Mouse (Mus musculus): ENCODE measurements around the gene Olfr837.
"Not testable (repeated sequence)": the region's sequence is repeated elsewhere in the genome, so short reads cannot be mapped to it uniquely, and the experiment has no call there.

Gene Olfr837

GRCm38 (mm10) chr9:19136017-19136416, at the start of gene Olfr837:
TSS of gene Olfr837 (plus strand) at chr9:19136317.
- no peak for DNase-seq (ENCODE audit: low spot score)

- DNase-seq (ENCODE audit: low spot score), result not testable (repeated sequence)
Observed at GRCm38 (mm10) chr9:19092889-19093753, 43.0 kb upstream of the Olfr837 start.

DNA sequence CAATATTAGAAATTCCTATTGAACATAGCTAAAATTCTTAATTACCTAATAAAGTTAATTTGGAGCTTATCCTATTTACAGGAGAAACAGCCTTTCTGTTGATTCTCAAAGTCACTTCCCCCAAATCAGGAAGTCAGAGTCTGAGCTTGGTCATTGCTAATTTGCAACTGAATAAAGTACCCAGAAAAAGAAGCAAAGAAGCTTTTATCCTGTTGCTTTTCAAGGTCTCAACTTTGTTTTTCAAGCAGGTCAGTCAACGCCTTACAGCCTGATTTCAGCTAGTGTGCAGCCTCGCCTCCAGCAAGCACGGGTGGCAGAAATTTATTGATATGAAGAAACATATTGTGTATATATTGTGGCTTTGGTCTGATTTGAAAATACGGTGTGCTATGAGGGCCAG, 38.8 kb upstream of the Olfr837 start:
- no peak for DNase-seq (ENCODE audit: low spot score)

- DNase-seq (ENCODE audit: low spot score), result no peak
Observed at GRCm38 (mm10) chr9:19120082-19120481, 16.0 kb upstream of the Olfr837 start, which contains the start of gene Olfr836. TSS of gene Olfr836 (plus strand) at chr9:19120382.

DNA sequence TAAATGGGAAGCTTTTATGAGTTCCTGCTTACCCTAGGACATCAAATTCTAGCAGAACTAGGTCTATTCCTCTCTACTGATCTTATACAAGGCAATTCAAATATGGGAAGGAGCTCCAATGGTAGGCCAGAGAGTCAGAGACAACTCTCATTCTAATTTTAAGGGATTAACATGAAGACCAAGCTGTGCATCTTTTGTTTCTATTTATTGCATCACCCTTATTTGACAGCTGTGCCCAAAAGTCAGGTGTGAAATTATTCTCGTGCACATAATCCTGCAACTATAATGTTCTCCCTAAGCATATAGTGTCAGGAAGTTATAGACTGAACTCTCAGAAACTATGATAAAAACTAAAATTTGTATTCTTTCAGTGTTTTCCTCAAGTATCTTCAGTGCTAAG, 41.1 kb downstream of the Olfr837 start, which contains the start of gene Olfr839-ps1:
Olfr839-ps1 (minus strand) TSS at position 101 of the 400 bp plus-strand sequence.
- no peak for DNase-seq (ENCODE audit: low spot score)
